Mouse (Mus musculus) ES-E14 (cell line): Measurements from ENCODE around the gene S100a2. TPM values are rescaled to one million over a fixed set of nuclear protein-coding genes. Genes with fewer than 3 reads are reported as not detected.

Source experiments
- DNase-seq: peaks from one replicate; pipeline ENCODE4 v3.0.0-alpha.2; 2013; ENCODE audit warnings: low read depth, low spot score
- H3K27ac ChIP-seq: 2 replicates; pipeline ENCODE4 v1.5.1; 2012; ENCODE audit warnings: low read depth, mild to moderate bottlenecking, low read length, moderate library complexity, mixed read lengths; ENCODE audit not compliant: poor library complexity, insufficient read depth, severe bottlenecking
- H3K36me3 ChIP-seq: 2 replicates; pipeline ENCODE4 v1.6.1; 2012; ENCODE audit warnings: mild to moderate bottlenecking, low read length, moderate library complexity, mixed read lengths; ENCODE audit not compliant: control insufficient read depth, poor library complexity, insufficient read depth, severe bottlenecking
- H3K4me1 ChIP-seq, 2 experiments: fragments of 150-350 bp in 1 of 2; sonication (generic) in 1 of 2; 2 replicates each; pipeline ENCODE4 v1.6.1; 2012; ENCODE audit warnings: low read length in 2 of 2, mild to moderate bottlenecking in 1 of 2, mixed read lengths in 1 of 2; ENCODE audit not compliant: control insufficient read depth in 2 of 2, insufficient read depth in 2 of 2, poor library complexity in 1 of 2
- H3K4me3 ChIP-seq, 2 experiments: fragments of 150-350 bp in 1 of 2; sonication (generic) in 1 of 2; 2 replicates each; pipeline ENCODE4 v1.5.1; 2012; ENCODE audit warnings: low read length in 2 of 2, low read depth in 1 of 2, mild to moderate bottlenecking in 1 of 2, mixed read lengths in 1 of 2; ENCODE audit not compliant: insufficient read depth in 1 of 2, poor library complexity in 1 of 2, severe bottlenecking in 1 of 2
- H3K9ac ChIP-seq: 2 replicates; pipeline ENCODE4 v1.6.1; 2012; ENCODE audit warnings: low read depth, mild to moderate bottlenecking, low read length, mixed read lengths; ENCODE audit not compliant: poor library complexity, insufficient read depth, severe bottlenecking
- H3K9me3 ChIP-seq: fragments of 150-350 bp; sonication (generic); 2 replicates; pipeline ENCODE4 v1.6.1; 2012; ENCODE audit warnings: low read depth, mild to moderate bottlenecking, low read length; ENCODE audit not compliant: control insufficient read depth, insufficient read depth
- CHD2 ChIP-seq: IDR thresholded peaks from 2 replicates; pipeline ENCODE4 v1.6.1; 2014; ENCODE audit warnings: mild to moderate bottlenecking, low read depth, low read length, inconsistent platforms
- HCFC1 ChIP-seq: IDR thresholded peaks from 2 replicates; pipeline ENCODE4 v1.6.1; 2012; ENCODE audit warnings: low read length, inconsistent platforms, borderline replicate concordance; ENCODE audit not compliant: insufficient read depth
- MAFK ChIP-seq: IDR thresholded peaks from 2 replicates; pipeline ENCODE4 v1.6.1; 2014; ENCODE audit warnings: mild to moderate bottlenecking, low read depth, low read length, inconsistent platforms; ENCODE audit not compliant: insufficient read depth
- ZC3H11A ChIP-seq: IDR thresholded peaks from 2 replicates; pipeline ENCODE4 v1.6.1; 2012; ENCODE audit warnings: low read depth, mild to moderate bottlenecking, inconsistent platforms, low read length, borderline replicate concordance
- ZNF384 ChIP-seq: IDR thresholded peaks from 2 replicates; pipeline ENCODE4 v1.6.1; 2012; ENCODE audit warnings: low read depth, low read length, inconsistent platforms
- in situ Hi-C, 2 experiments: fragments of 600-800 bp; cut with MboI; formaldehyde crosslinking; loops; one replicate each; pipeline ENCODE4 v1.15.1; 2025; ENCODE audit warnings: low sequenced_read_pairs in 2 of 2, inconsistent platforms in 1 of 2; ENCODE audit not compliant: unreplicated experiment in 2 of 2
- total RNA-seq: library from RNA; depleted of rRNA; stranded (reverse); fragments of 300-350 nt; gene quantifications from 2 replicates; pipeline ENCODE4 v1.2.3, GENCODE M21; 2012

The S100a2 gene
- total RNA-seq, 1 experiment, result not detected

GRCm38 (mm10) chr3:90579433-90579832, 10.6 kb upstream of the S100a2 start:
- in situ Hi-C loops, result no loop called here
- H3K4me1 ChIP-seq, result no peaks in the 10 kb centered on the region
- no peak for DNase-seq
- no peak overlapping the region for H3K9ac ChIP-seq
- no peak overlapping the region for H3K4me3 ChIP-seq
- no peak overlapping the region for H3K27ac ChIP-seq
- no peaks in the 10 kb centered on the region for H3K9me3 ChIP-seq
- H3K36me3 ChIP-seq, result no peaks in the 10 kb centered on the region
- TF ChIP-seq CHD2 (no peak), MAFK (no peak), ZNF384 (no peak), ZC3H11A (no peak), HCFC1 (no peak)

GRCm38 (mm10) chr3:90581141-90581540, 8.9 kb upstream of the S100a2 start:
- Histone ChIP-seq H3K36me3 (no peaks in the 10 kb centered on the region), H3K27ac (no peak overlapping the region), H3K4me1 (peaks cover 0 to 4% of the 10 kb centered on the region in 2 experiments; a peak in 1 of 4 replicates), H3K4me3 (no peak overlapping the region), H3K9me3 (no peaks in the 10 kb centered on the region), H3K9ac (no peak overlapping the region)
- TF ChIP-seq HCFC1 (no peak), ZC3H11A (no peak), MAFK (no peak), CHD2 (no peak), ZNF384 (no peak)
- in situ Hi-C loops, result no loop called here
- no peak for DNase-seq

GRCm38 (mm10) chr3:90582156-90582555, 7.9 kb upstream of the S100a2 start:
- no peak overlapping the region for H3K4me3 ChIP-seq
- TF ChIP-seq ZC3H11A (peak; percentile 57), MAFK (no peak), ZNF384 (no peak), CHD2 (no peak), HCFC1 (no peak)
- H3K36me3 ChIP-seq, result no peaks in the 10 kb centered on the region
- H3K4me1 ChIP-seq, result peaks cover 0 to 11% of the 10 kb centered on the region in 2 experiments; a peak in 1 of 4 replicates
- no peak for DNase-seq
- in situ Hi-C loops, result no loop called here
- no peak overlapping the region for H3K27ac ChIP-seq
- no peaks in the 10 kb centered on the region for H3K9me3 ChIP-seq
- no peak overlapping the region for H3K9ac ChIP-seq

GRCm38 (mm10) chr3:90582556-90582955, 7.5 kb upstream of the S100a2 start:
- Histone ChIP-seq H3K4me1 (peaks cover 3 to 11% of the 10 kb centered on the region in 2 experiments; a peak in 1 of 4 replicates), H3K27ac (no peak overlapping the region), H3K36me3 (no peaks in the 10 kb centered on the region), H3K9ac (no peak overlapping the region), H3K9me3 (no peaks in the 10 kb centered on the region), H3K4me3 (no peak overlapping the region)
- in situ Hi-C loops, result no loop called here
- no peak for DNase-seq
- no peak for TF ChIP-seq ZNF384
- no peak for TF ChIP-seq ZC3H11A
- no peak for TF ChIP-seq MAFK
- no peak for TF ChIP-seq HCFC1
- no peak for TF ChIP-seq CHD2

GRCm38 (mm10) chr3:90583893-90584292, 6.2 kb upstream of the S100a2 start:
- in situ Hi-C loops, result no loop called here
- no peak for DNase-seq
- H3K36me3 ChIP-seq, result no peaks in the 10 kb centered on the region
- H3K9me3 ChIP-seq, result no peaks in the 10 kb centered on the region
- no peak overlapping the region for H3K27ac ChIP-seq
- no peak overlapping the region for H3K4me3 ChIP-seq
- H3K9ac ChIP-seq, result no peak overlapping the region
- TF ChIP-seq MAFK (no peak), HCFC1 (no peak), ZC3H11A (no peak)
- H3K4me1 ChIP-seq, result peaks cover 3 to 15% of the 10 kb centered on the region in 2 experiments; a peak in 1 of 4 replicates
